Mouse (Mus musculus): Measurements from ENCODE around the gene Lrrc19.

DNA sequence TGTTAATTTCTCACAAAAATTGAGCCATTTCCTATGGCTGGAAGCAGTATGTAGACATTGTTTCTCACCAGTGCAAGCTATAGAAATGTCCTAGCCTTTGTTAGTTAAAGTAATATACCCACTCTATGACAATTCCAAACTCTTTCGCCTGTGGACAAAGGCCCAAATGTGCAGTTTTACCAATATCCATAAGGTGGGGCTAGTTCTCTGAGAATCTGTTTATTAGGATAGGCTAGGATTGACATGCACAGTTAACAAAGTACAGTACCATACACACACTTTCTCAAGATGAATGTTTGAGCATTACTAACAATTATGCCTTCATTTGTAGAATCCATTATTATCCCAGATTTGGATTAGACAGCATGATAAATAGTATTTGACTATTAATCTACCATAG lies 19.8 kb upstream of the Lrrc19 start:
- TF ChIP-seq POLR2A (IDR thresholded peaks at IDR 0.05; ENCODE audit: extremely low read depth, insufficient read depth, low read length) (no peak), CTCF (IDR thresholded peaks at IDR 0.05; ENCODE audit: low read depth, low read length) (peak; percentile 69)

Measured in liver, adult 2 months (tissue).